Mouse (Mus musculus) mesoderm, embryonic 11.5 days (tissue): ENCODE data around the gene Pamr1.
A peak's percentile ranks its signal among the peaks of the same experiment; 100 is the strongest.

ENCODE experiments used
- DNase-seq: peaks from one replicate; pipeline ENCODE4 v3.0.0-alpha.2; 2012; ENCODE audit warnings: low read depth, low spot score

The Pamr1 gene

GRCm38 (mm10) chr2:102549611-102550266 is at the start of gene Pamr1:
Gene Pamr1, plus strand, starts transcription at chr2:102550012.
- peak; percentile 70 for DNase-seq

GRCm38 (mm10) chr2:102507633-102508032 is 42.2 kb upstream of the Pamr1 start:
- no peak for DNase-seq

- DNase-seq: no peak
These were observed 41.7 kb upstream of the Pamr1 start for GRCm38 (mm10) chr2:102508154-102508553.

- no peak for DNase-seq
These were observed 29.9 kb upstream of the Pamr1 start for GRCm38 (mm10) chr2:102519956-102520355.

GRCm38 (mm10) chr2:102527563-102527962 is 22.2 kb upstream of the Pamr1 start:
- DNase-seq: no peak

GRCm38 (mm10) chr2:102533437-102533836 is 16.4 kb upstream of the Pamr1 start:
- no peak for DNase-seq

GRCm38 (mm10) chr2:102536766-102537165 is 13.0 kb upstream of the Pamr1 start:
- no peak for DNase-seq

- DNase-seq: peak; percentile 34
These were observed 9.2 kb upstream of the Pamr1 start for GRCm38 (mm10) chr2:102540438-102541230.

GRCm38 (mm10) chr2:102541404-102542125 is 8.2 kb upstream of the Pamr1 start:
- no peak for DNase-seq

- no peak for DNase-seq
These were observed 5.7 kb upstream of the Pamr1 start for GRCm38 (mm10) chr2:102543961-102544719.

- DNase-seq: no peak
These were observed 1.2 kb downstream of the Pamr1 start for GRCm38 (mm10) chr2:102550910-102551582.

- no peak for DNase-seq
These were observed 1.8 kb downstream of the Pamr1 start for GRCm38 (mm10) chr2:102551594-102551993.

GRCm38 (mm10) chr2:102552095-102552537 is 2.3 kb downstream of the Pamr1 start:
- DNase-seq: peak; percentile 63

- no peak for DNase-seq
These were observed 7.3 kb downstream of the Pamr1 start for GRCm38 (mm10) chr2:102557085-102557484.

- no peak for DNase-seq
These were observed 9.2 kb downstream of the Pamr1 start for GRCm38 (mm10) chr2:102558965-102559364.

GRCm38 (mm10) chr2:102563848-102564247 is 14.0 kb downstream of the Pamr1 start:
- DNase-seq: no peak

GRCm38 (mm10) chr2:102579248-102579647 is 29.4 kb downstream of the Pamr1 start:
- DNase-seq: no peak

GRCm38 (mm10) chr2:102589977-102590376 is 40.2 kb downstream of the Pamr1 start:
- DNase-seq: peak; percentile 61

- no peak for DNase-seq
These were observed 44.7 kb downstream of the Pamr1 start for GRCm38 (mm10) chr2:102594535-102594934.

GRCm38 (mm10) chr2:102595395-102596130 is 45.8 kb downstream of the Pamr1 start:
- no peak for DNase-seq
